Mouse (Mus musculus) heart, postnatal 10 days (tissue): Measurements from ENCODE around the gene Mroh8. TPM values are rescaled to one million over a fixed set of nuclear protein-coding genes. Genes with fewer than 3 reads are reported as not detected.
"Not testable (repeated sequence)": the region's sequence is repeated elsewhere in the genome, so short reads cannot be mapped to it uniquely, and the experiment has no call there.

Source experiments
- DNase-seq, 2 experiments: peaks; one replicate each; pipeline ENCODE4 v3.0.0; 2021
- intact Hi-C: fragments of 180-260 bp; cut with DNase I; formaldehyde crosslinking; loops from one replicate; pipeline ENCODE4 v1.15.1; 2025
- total RNA-seq, 2 experiments: library from RNA; stranded (reverse); gene quantifications; 2 replicates each; pipeline ENCODE4 v1.2.3; 2021

The Mroh8 gene
- total RNA-seq, 2 experiments from 2014 or later, result 0.17 to 0.42 TPM

DNA sequence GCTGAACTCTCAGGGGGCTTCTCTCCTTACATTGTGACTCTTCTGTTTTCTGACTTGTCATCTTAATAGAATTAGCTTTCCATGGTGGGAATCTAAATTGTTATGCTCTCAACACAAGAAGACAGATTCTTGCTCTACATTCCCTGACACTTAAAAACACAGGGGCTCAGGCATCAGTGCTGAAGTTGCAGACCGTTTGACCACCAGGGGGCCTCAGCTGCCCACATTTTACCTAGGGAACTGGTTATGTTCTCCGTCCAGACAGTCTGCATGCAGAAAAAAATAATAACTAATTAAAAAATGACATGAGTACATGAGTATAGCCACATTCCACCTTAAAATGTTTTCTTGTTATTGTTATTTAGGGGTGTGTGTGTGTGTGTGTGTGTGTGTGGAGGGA is 12.7 kb upstream of the Mroh8 start:
- intact Hi-C loops, result loop anchor here (1.0 to 5.0 kb wide), 3 partner anchors 45 to 279 kb away; partner anchors contain the start of gene Blcap
- DNase-seq, result peak; percentile 68 to 87

DNA sequence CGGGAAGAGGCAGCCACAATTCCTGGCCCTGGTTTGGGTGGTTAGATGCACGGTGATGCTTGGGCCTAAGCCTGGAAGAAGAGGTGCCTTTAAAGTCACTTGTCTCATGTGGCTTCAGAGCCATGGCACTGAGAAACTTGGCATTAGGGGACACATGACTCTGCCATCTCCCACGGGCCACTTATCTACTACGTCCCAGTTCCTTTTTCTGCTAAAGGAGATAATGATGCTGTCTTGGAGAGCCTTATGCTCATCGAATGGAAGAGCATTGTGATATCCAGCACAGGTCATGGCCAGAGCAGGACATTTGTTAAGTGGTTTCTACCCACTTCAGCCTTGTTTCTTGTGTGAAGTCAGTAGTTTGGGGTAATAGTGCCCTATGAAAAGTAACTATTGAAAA is 9.6 kb upstream of the Mroh8 start:
- intact Hi-C loops, result no loop called here

DNA sequence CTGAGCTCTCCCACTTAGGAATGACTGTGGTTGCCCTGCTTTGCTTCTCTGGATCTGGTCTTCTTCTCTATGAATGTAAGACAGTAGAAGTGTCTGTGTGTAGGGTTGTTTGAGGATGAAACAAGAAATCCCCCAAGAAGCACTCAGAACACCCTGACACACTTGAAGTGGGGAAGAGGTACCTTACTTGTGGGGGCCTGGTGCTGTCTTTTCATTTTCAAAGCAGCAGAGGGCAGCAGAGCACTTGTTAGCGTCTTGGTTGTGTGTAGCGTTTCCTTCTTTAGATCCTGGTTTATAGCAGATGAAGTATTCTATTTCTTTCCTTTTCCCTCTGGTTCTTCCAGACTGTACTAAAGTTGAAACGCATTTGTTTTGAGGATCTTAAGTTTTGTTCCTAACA is 8.2 kb upstream of the Mroh8 start:
- peak; percentile 41 to 68 for DNase-seq
- intact Hi-C loops, result no loop called here

More for the DNA sequence above, 9.6 kb upstream of the Mroh8 start:
- no peak for DNase-seq

DNA sequence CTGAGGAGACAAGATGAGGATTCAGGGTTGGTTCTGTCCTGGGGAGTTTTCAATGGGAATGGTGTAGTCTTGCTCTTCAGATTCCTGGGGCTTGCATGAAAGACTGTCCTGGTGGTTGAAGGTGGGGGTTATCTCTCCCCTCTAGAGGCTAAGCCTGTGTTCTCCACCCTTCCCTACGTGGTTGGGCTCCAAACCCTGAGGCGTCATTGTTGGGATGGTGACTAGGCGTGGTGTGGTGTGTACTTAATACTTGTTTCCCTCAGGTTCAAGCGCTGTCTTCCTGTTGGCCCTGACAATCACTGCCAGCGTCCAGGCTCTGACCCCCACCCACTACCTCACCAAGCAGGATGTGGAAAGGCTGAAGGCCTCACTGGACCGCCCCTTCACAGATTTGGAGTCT is 4.0 kb upstream of the Mroh8 start:
- DNase-seq, result no peak
- intact Hi-C loops, result no loop called here

DNA sequence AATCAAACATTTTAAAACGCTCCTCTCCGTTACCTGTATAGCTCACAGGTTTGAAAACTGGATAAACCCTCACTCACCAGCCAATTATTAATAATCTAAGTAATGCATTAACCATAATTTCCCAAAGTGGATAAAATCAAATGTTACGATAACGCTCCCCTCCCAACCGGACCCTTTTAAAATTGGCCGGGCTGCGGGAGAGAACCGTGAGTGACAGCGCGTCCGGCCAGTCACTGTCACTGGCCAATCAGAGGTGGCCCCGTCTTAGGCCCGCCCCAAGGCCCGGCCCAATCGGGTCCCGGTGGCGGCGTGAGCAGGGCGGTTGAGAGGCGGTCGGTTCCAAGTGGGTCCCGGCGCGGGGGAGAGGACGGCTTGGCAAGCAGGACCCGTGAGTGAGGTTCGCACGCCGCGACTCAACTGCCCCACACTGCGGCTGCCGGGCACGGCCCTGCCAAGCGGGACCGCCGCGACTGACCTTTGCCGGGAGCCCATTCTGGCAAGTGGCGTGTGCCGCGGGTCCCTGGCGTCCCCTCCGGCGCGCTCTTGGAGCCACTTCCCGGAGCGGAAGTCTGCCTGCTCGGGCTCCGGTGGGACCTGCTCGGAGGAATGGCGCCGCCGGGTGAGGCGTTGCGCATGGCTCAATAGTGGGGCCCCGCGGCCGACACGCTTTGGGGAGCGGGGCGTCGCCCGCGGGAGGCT is 483 bp downstream of the Mroh8 start, which contains the start of gene Rpn2:
Gene Rpn2, plus strand, starts transcription at position 301 of the 699 bp plus-strand sequence.
- DNase-seq, result peak; percentile 98
- intact Hi-C loops, result loop anchor here (5.0 kb wide), 1 partner anchor 72 kb away; no protein-coding TSS in a partner anchor

DNA sequence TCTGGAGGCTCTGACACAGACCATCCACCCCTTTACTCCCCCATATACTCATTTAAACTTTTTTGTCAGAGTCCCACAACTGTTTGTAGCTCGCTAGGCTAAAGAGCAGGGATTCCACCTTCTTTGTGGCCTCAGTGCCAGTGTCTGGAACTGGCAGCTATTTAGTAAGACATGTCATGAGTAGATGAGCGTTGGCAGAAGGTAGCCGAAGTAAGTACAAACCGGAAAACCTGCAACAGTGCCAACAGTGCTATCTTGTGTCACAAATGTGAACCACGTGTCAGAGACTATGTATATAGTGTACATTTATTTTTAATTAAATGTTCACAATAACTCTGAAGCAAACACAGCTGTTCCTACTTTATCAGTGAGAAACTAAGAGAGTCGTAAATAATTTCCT is 15.5 kb downstream of the Mroh8 start:
- intact Hi-C loops, result no loop called here
- DNase-seq, result no peak

DNA sequence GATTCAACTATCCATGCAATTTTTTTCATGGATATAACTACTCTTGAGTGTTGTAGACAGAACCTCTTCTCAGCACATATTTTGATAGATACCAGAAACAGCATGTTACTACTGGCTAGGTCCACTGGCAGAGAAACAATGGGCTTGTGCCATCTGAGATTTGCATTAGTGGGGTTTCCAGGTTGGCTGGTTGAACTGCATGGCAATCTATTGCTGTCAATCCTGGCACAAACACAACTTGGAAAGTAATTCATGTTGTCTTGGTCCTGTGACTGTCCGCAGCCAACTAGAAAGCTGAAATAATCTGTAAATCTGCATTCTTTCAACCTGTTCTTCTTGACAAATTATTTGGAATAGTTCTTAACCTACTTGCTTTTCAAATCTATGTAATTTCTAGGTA is 16.2 kb downstream of the Mroh8 start:
- DNase-seq, result peak; percentile 9 to 18
- intact Hi-C loops, result no loop called here

DNA sequence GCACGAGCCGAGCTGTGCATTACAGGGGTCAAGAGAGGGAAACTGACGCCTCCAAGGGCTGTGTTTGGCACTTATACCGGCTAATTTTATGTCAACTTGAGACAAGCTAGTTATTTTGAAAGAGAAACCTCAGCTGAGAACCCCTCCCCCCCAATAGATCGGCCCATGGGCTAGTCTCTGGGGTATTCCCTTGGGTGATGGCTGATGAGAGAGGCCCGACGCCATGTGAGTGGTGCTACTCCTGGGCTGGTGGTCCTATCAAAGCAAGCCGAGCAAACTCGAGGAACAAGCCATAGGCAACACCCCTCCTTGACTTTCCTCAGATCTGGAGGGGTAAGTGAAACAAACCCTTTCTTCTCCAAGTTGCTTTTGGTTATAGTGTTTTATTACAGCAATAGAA is 16.8 kb downstream of the Mroh8 start:
- intact Hi-C loops, result no loop called here
- DNase-seq, result no peak

DNA sequence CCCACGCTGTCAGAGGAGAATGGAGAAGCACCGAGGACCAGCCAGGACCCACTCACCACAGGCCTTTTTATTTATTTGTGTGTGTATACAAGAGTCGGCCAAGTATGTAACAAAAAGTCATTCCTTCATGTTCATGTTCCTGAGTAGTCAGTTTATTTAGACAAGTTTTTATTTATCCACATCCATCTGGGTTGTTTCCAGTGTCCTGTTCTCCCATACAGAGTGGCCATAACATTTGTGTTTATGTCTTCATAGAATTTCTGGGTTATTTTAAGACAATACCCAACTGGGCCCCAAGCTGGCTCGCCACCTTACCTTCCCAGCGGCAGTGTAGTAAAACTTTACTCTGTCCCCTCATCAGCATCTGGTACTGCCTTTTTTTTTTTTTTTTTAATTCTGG is 17.4 kb downstream of the Mroh8 start:
- intact Hi-C loops, result no loop called here
- no peak for DNase-seq

DNA sequence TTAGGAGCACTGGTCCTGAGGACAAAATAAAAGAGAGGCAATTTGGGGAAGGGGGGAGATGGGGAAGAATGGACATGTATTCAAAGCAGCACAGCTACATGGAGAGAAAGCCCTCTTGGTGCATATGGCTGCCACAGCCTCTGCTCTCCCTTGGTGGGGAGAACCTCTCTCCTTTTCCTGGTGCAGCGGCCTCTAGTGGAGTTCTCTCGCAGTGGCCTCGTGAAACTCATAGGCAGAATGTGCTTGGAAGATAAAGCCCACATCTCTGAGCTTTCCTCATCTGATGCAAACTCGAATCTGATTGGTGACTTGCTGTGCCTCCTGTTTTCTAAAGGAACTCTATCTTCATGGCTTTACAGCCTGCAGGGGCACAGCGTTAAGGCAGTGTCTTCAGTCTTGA is 19.6 kb downstream of the Mroh8 start:
- DNase-seq, result peak; percentile 49 to 70
- intact Hi-C loops, result no loop called here

DNA sequence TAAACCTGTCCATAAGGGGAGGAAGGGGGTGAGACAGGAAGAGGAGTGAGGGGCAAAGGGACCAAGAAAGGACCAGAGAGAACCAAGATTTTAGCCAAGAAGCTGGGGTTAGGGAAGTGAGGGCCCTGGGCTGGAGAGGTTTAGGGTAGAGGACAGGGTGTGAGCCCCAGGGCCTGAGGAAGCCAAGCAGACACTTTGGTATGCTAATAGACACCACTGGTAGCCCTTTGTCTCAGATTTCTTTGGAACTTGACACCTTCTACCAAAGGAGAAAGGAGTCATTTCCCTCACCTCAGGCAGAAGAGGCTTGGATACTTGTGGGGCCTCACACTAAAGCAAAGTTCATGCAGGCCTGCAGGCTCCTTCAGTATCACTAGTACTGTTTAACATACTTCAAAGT is 31.2 kb downstream of the Mroh8 start:
- intact Hi-C loops, result loop anchor here (5.0 kb wide), 1 partner anchor 659 kb away; no protein-coding TSS in a partner anchor

DNA sequence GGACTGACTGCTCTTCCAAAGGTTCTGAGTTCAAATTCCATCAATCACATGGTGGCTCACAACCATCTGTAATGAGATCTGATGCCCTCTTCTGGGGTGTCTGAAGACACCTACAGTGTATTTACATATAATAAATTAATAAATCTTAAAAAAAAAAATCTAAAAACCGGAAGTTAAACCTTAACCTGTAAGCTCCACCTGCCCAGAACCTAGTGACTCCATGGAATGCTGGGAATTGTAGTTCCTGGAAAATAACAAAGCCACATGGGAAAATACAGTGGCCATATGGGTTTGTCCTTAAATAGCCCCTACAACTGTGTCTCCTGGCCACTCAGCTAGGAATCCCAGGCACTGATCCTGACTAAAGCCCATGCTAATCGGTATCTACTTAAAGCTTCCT is 33.7 kb downstream of the Mroh8 start:
- intact Hi-C loops, result loop anchor here (5.0 kb wide), 1 partner anchor 662 kb away; no protein-coding TSS in a partner anchor
- no peak for DNase-seq

More for the DNA sequence above, 31.2 kb downstream of the Mroh8 start:
- no peak for DNase-seq

DNA sequence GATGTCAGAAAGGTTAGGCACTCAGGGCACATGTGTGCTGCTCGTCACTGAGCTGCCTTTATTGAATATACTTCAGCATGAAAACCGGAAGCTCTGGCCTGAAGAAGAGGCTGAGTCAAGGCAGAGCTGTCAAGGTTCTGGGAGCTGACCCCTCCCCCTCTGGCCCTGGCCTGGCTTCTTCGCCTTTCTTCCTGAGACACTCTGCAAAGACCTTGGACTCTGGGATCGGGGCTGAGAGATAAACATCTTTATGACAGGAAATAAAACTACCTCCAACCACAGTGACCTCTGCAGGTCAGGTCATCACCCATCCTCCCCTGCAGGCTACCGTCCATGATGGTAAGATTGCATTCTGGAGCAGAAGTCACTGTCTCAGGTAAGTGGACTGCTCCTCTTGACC is 34.3 kb downstream of the Mroh8 start:
- intact Hi-C loops, result loop anchor here (5.0 kb wide), 1 partner anchor 662 kb away; no protein-coding TSS in a partner anchor
- no peak for DNase-seq

DNA sequence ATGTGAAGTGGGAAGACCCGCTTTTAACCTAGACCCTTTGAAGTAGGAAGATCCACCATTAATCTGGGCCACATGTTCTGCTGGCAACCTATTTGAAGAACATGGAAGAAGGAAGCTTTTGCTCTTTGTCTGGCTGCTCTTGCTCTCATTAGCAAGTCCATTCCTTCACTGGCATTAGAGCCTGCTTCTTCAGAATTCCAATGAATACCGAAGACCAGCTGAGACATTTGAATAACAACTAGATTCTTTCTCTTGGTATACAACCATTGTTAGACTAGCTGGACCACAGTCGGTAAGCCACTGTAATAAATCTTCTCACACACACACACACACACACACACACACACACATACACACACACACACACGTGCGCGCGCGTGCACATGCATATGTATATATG is 43.4 kb downstream of the Mroh8 start:
- intact Hi-C loops, result no loop called here

DNA sequence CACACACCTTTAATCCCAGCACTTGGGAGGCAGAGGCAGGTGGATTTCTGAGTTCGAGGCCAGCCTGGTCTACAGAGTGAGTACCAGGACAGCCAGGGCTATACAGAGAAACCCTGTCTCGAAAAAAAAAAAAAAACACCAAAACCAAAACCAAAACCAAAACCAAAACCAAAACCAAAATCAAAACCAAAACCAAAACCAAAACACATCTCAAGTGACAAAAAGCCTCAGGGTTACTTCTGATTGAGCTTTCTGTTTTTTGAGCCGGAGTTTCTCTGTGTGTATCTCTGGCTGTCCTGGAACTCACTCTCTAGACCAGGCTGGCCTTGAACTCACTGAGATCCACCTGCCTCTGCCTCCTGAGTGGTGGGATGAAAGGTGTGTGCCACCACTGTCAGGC is 57.4 kb downstream of the Mroh8 start:
- intact Hi-C loops, result not testable (repeated sequence)

More for the DNA sequence above, 43.4 kb downstream of the Mroh8 start:
- DNase-seq, result no peak

DNA sequence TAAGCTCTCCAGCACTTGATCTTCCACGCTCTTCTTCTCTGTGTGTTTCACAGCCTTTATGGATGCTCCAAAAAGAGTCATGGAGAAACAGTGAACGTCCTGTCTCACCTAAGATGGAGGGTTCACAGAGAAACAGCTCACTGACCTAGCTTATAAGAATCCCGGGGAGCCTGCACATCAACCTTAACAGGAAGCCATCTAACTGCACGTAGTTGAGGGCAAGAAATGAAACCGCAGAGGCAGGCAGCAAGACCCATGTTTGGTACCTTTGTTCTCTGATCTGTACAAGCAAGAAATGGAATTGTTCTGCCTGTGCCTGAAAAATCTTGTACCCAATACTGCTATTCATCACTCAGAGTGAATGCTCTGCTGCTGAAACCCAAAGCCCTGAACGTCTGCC is 59.2 kb downstream of the Mroh8 start:
- intact Hi-C loops, result no loop called here
- DNase-seq, result no peak

More for the DNA sequence above, 57.4 kb downstream of the Mroh8 start:
- DNase-seq, result not testable (repeated sequence)

DNA sequence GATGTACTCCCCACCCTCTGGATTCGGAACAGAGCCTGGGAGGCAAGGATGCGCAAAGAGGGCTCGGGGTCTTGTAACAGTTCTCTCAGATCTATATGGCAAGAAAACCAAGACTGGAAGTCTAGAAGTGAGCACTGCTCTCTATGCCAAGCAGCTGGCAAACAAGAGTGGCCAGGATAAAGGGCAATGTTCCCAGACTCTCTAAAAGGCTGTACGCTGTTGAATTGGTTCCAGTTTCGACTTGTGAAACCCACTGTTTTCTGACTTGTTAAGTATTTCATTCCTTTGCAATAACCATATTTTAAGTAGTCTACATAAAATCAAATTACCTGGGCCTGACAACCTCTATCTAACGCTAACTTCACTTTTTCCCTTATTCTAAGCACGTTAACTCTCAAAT is 67.6 kb downstream of the Mroh8 start:
- no peak for DNase-seq
- intact Hi-C loops, result no loop called here

DNA sequence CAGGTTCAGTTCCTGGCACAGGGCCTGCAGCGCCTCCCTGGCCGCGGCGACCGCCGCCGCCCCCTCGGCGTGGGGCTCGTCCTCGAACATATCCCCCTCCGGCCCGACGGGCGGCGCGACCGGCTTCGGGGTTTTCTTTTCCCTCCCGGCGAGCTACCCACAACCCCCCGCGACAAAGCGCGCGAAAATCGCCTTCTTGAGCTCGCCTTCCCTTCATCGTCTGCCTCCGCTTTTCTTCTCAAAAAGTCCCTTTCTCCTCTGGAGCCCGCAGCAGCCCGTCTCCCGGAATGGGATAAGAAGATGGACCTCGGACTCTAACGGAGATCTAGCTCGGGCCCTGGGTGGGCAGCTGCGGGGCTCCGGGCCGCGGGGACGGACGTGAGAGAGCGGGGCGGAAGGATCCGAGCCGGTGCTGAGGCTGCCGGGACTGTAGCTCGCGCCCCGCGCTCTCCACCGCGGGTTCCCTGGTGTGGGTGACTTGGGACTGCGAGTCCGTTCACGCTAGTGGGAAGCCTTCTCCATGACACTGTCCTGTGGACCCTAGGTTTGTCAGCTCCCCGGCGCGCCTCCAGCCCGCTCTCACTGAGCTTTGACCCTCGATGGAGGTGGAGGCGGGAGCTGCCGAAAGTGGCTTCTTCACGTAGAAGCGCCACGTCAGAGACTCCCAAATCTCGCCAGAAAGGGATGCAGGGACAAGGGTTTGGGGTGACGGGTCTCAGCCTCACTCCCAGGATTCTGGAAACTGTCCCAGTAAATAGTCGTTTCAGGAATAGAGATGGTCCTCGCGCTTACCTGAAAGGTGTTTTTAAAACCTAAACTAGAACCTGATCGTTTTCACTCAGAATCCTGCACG is 74.8 kb downstream of the Mroh8 start, which contains the start of gene Rbl1:
Gene Rbl1, minus strand, starts transcription at position 169 of the 853 bp plus-strand sequence.
- intact Hi-C loops, result loop anchor here (5.0 kb wide), 1 partner anchor 73 kb away; the partner anchor contains the start of genes Mroh8 and Rpn2
- peak; percentile 93 to 95 for DNase-seq

DNA sequence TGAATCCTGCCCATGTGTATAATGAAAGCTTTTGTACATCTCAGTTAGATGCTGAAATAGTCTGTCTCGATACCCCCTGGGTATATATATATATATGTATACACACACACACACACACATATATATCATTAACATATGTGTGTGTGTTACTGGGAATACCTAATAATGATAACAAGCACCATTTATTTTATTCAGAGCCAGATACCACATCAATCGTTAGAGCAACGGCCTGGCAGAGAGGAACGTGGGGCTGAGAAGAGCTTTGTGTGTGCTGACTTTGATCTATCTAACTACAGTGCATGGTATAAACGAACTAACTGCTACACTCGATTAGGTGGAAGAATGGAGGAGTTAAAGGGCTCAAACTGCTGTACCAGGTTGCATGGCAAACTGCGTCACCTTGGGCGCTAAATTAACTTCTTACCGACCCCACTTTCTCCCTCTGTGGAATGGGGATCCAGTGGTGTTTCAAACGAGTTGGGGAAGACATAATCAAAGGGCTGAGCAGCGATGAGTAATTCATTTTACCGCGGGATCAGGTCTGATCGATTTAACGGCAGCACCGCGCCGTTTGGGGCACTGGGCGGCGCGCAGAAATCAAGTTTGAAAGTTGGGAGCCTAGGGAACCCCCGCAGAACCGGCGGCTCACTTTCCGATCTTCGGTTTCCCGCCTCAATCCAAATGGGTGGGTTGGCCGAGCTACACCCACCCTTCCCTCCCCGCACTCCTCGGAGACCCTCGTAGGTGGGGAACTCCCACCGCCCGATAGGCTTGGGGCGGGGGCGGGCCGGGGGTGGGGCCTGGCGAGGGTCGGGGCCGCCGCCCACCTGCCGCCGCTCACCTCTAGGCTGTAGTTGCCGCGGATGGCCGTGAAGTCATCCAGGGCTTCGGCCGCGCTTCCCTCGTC is 75.6 kb downstream of the Mroh8 start:
- intact Hi-C loops, result no loop called here
- DNase-seq, result peak in 1 of 2 experiments; percentile 52

DNA sequence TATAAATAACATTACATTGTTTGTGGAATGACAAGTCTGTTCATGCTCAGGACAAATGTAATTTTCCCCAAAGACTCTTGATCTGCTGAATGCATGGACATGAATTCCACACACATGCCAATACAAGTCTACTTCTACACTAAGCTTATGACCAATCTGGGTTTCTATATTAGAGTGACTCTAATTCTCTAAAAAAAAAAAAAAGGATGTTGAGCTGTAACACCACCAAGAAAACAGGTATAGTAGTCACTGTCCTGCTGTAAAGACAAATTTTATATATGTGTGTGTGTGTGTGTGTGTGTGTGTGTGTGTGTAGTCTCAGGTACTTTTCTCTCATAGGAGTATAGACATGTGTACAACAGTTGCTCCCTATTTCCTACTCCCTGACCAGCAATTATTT is 76.3 kb downstream of the Mroh8 start:
- intact Hi-C loops, result no loop called here

More for the DNA sequence above, 76.3 kb downstream of the Mroh8 start:
- no peak for DNase-seq
